Mouse (Mus musculus) forebrain, embryonic 14.5 days (tissue): Measurements from ENCODE around the gene Tmem204. TPM values are rescaled to one million over a fixed set of nuclear protein-coding genes. Genes with fewer than 3 reads are reported as not detected.

Source experiments
- ATAC-seq: fragments of 200-750 bp; cut with Nextera tagmentation; 2 replicates; pipeline ENCODE4 v1.8.0; 2017; ENCODE audit warnings: mild to moderate bottlenecking, moderate library complexity
- DNase-seq: peaks from one replicate; pipeline ENCODE4 v3.0.0-alpha.2; 2015; ENCODE audit warnings: low spot score
- H3K27ac ChIP-seq: fragments of 300-500 bp; sonication (generic); 2 replicates; pipeline ENCODE4 v1.5.1; 2014; ENCODE audit warnings: low read depth, mild to moderate bottlenecking, control low read depth, low read length, moderate library complexity
- H3K27me3 ChIP-seq: fragments of 300-500 bp; sonication (generic); replicated peaks from 2 replicates; pipeline ENCODE4 v1.6.1; 2014; ENCODE audit warnings: low read length, control low read depth, mixed read lengths; ENCODE audit not compliant: control insufficient read depth, insufficient read depth
- H3K36me3 ChIP-seq: fragments of 300-500 bp; sonication (generic); 2 replicates; pipeline ENCODE4 v1.6.1; 2014; ENCODE audit warnings: low read length, control low read depth; ENCODE audit not compliant: control insufficient read depth, insufficient read depth
- H3K4me1 ChIP-seq: fragments of 300-500 bp; sonication (generic); 2 replicates; pipeline ENCODE4 v1.6.1; 2014; ENCODE audit warnings: antibody characterized with exemption, low read length, control low read depth; ENCODE audit not compliant: control insufficient read depth, insufficient read depth
- H3K4me2 ChIP-seq: fragments of 300-500 bp; sonication (generic); 2 replicates; pipeline ENCODE4 v1.6.1; 2014; ENCODE audit warnings: mild to moderate bottlenecking, control low read depth, low read length
- H3K4me3 ChIP-seq: fragments of 300-500 bp; sonication (generic); 2 replicates; pipeline ENCODE4 v1.5.1; 2014; ENCODE audit warnings: low read depth, low read length, control low read depth
- H3K9ac ChIP-seq: fragments of 300-500 bp; sonication (generic); 2 replicates; pipeline ENCODE4 v1.6.1; 2014; ENCODE audit warnings: mild to moderate bottlenecking, low read length, control low read depth, moderate library complexity
- H3K9me3 ChIP-seq: fragments of 300-500 bp; sonication (generic); replicated peaks from 2 replicates; pipeline ENCODE4 v1.6.1; 2016; ENCODE audit warnings: low read length, control low read depth, mixed read lengths; ENCODE audit not compliant: control insufficient read depth
- WGBS: fragments of 180-500 bp; shearing (Covaris S2); extraction: QIAGEN DNeasy Blood & Tissue Kit; methylation state at CpG from one replicate; pipeline ENCODE4 v1.1.7; 2014; 5-methylcytosine and 5-hydroxymethylcytosine counted together
- polyA plus RNA-seq: library from polyadenylated mRNA; unstranded; fragments of >200 nt; fragmentation: Nextera tagmentation; extraction: Ambion mirVana; gene quantifications from 2 replicates; pipeline ENCODE4 v1.2.1, GENCODE M21; 2014

Gene Tmem204
- polyA plus RNA-seq, 1 experiment from 2014 or later = 11.8 TPM

GRCm38 (mm10) chr17:25114908-25115645 is 31.7 kb upstream of the Tmem204 start:
- H3K27ac ChIP-seq = peak overlapping the region; percentile 88
- H3K9ac ChIP-seq = peak overlapping the region; percentile 82
- peaks cover 6% of the 10 kb centered on the region for H3K4me1 ChIP-seq
- peak overlapping the region; percentile 98 for H3K4me2 ChIP-seq
- no peaks in the 10 kb centered on the region for H3K27me3 ChIP-seq
- peak overlapping the region; percentile 60 for H3K4me3 ChIP-seq
- WGBS = 11% methylated on average over 23 of the region's 23 CpGs
- H3K9me3 ChIP-seq = no peaks in the 10 kb centered on the region
- H3K36me3 ChIP-seq = peaks cover 18% of the 10 kb centered on the region
- ATAC-seq (peak; percentile 61), DNase-seq (peak; percentile 51)

GRCm38 (mm10) chr17:25112423-25112810 is 29.0 kb upstream of the Tmem204 start:
- Histone ChIP-seq H3K4me1 (peaks cover 6% of the 10 kb centered on the region), H3K4me3 (no peak overlapping the region), H3K9ac (no peak overlapping the region), H3K27ac (peak overlapping the region; percentile 18; the same call in 1 of the 2 replicates), H3K27me3 (no peaks in the 10 kb centered on the region), H3K9me3 (no peaks in the 10 kb centered on the region), H3K4me2 (no peak overlapping the region), H3K36me3 (peaks cover 38% of the 10 kb centered on the region)
- DNase-seq (no peak), ATAC-seq (no peak)
- WGBS = 81% methylated on average over 3 of the region's 3 CpGs

GRCm38 (mm10) chr17:25111739-25112422 is 28.5 kb upstream of the Tmem204 start:
- H3K4me1 ChIP-seq = peaks cover 6% of the 10 kb centered on the region
- peak overlapping the region; percentile 18; the same call in 1 of the 2 replicates for H3K27ac ChIP-seq
- no peak overlapping the region for H3K4me3 ChIP-seq
- H3K4me2 ChIP-seq = no peak overlapping the region
- H3K36me3 ChIP-seq = peaks cover 43% of the 10 kb centered on the region
- peak; percentile 35 for DNase-seq
- WGBS = 81% methylated on average over 8 of the region's 8 CpGs
- H3K9me3 ChIP-seq = no peaks in the 10 kb centered on the region
- no peaks in the 10 kb centered on the region for H3K27me3 ChIP-seq
- ATAC-seq = no peak
- H3K9ac ChIP-seq = no peak overlapping the region

- Histone ChIP-seq H3K9ac (no peak overlapping the region), H3K36me3 (peaks cover 49% of the 10 kb centered on the region), H3K27me3 (no peaks in the 10 kb centered on the region), H3K4me2 (no peak overlapping the region), H3K4me1 (peaks cover 6% of the 10 kb centered on the region), H3K4me3 (no peak overlapping the region), H3K27ac (no peak overlapping the region), H3K9me3 (no peaks in the 10 kb centered on the region)
- WGBS = 95% methylated on average over 5 of the region's 5 CpGs
- DNase-seq = no peak
- ATAC-seq = no peak
Measured at GRCm38 (mm10) chr17:25111220-25111619, 27.8 kb upstream of the Tmem204 start.

GRCm38 (mm10) chr17:25110590-25110989 is 27.2 kb upstream of the Tmem204 start:
- H3K9ac ChIP-seq = no peak overlapping the region

DNA sequence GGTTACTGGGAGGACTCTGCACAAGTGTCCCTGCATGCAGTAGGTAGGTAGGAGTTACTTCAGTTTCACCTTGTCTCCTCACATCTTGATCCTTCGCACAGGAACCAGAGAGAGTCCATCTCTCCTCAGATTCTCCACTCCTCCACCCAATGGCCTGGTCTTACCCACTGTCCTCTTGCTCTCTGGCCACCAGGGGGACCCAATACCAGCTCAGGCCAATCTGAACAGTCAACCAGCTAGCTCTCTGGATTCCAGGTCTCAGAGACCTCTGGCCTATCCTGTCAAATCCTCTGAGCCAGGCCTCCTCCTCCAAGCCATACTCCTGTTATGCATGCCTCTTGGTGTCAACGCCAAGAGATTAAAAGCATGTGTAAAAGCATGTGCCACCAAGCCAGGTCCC is 26.2 kb upstream of the Tmem204 start:
- Histone ChIP-seq H3K27me3 (no peaks in the 10 kb centered on the region), H3K9me3 (no peaks in the 10 kb centered on the region), H3K27ac (no peak overlapping the region), H3K4me2 (no peak overlapping the region), H3K9ac (no peak overlapping the region), H3K4me1 (no peaks in the 10 kb centered on the region; the same call in 1 of the 2 replicates), H3K36me3 (peaks cover 65% of the 10 kb centered on the region), H3K4me3 (no peak overlapping the region)
- WGBS = 88% methylated on average over 2 of the region's 2 CpGs
- DNase-seq = peak; percentile 13
- no peak for ATAC-seq

More at GRCm38 (mm10) chr17:25110590-25110989, 27.2 kb upstream of the Tmem204 start:
- DNase-seq (no peak), ATAC-seq (no peak)
- Histone ChIP-seq H3K36me3 (peaks cover 56% of the 10 kb centered on the region), H3K9me3 (no peaks in the 10 kb centered on the region), H3K4me2 (no peak overlapping the region), H3K4me3 (no peak overlapping the region), H3K27me3 (no peaks in the 10 kb centered on the region), H3K4me1 (peaks cover 6% of the 10 kb centered on the region), H3K27ac (no peak overlapping the region)
- WGBS = 97% methylated on average over 6 of the region's 6 CpGs

DNA sequence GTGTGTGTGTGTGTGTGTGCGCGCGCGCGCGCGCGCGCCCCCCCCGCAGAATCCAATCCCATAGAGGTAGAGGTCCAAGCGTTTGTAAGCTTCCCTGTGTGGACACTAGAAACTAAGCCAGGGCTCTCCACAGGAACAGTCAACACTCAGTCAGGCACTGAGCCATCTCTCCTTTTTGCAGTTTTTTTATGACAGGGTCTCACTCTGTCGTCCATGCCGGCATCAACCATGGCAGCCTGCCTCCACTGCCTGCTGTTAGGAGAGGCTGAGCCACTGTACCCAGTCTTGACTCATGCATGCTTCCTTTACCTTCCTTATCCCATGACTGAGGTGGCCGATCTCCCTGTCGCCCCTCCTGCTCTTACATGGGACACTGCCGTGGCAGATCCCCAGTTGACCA is 24.4 kb upstream of the Tmem204 start:
- no peaks in the 10 kb centered on the region for H3K9me3 ChIP-seq
- 96% methylated on average over 15 of the region's 16 CpGs for WGBS

DNA sequence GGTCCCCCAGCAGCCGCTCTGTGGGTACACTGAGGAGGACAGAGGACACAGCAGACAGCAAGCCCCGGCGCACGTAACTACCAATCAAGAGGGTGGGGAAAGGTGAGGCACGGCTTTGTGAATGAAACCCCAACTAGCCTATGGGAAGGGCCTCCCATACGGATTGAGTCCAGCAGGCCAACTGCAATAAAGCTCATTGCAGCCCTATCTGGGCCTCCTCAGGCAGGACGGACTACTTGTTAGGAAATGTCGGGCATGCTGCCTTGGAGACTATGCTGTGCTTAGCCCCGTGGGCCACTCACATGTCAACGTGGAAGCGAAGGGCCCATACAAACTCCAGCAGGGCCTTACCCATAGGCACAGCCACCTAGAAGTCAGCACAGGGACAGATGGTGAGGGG is 17.9 kb upstream of the Tmem204 start:
- no peaks in the 10 kb centered on the region for H3K9me3 ChIP-seq
- peaks cover 80% of the 10 kb centered on the region for H3K36me3 ChIP-seq
- no peak overlapping the region for H3K27ac ChIP-seq
- ATAC-seq (no peak), DNase-seq (no peak)
- no peak overlapping the region for H3K4me3 ChIP-seq
- H3K4me1 ChIP-seq = no peaks in the 10 kb centered on the region
- no peak overlapping the region for H3K9ac ChIP-seq
- 93% methylated on average over 11 of the region's 11 CpGs for WGBS
- no peaks in the 10 kb centered on the region for H3K27me3 ChIP-seq
- H3K4me2 ChIP-seq = no peak overlapping the region

More for the DNA sequence above, 24.4 kb upstream of the Tmem204 start:
- Histone ChIP-seq H3K4me1 (no peaks in the 10 kb centered on the region), H3K4me2 (no peak overlapping the region), H3K4me3 (no peak overlapping the region), H3K27ac (no peak overlapping the region), H3K36me3 (peaks cover 82% of the 10 kb centered on the region), H3K27me3 (no peaks in the 10 kb centered on the region), H3K9ac (no peak overlapping the region)
- no peak for ATAC-seq
- no peak for DNase-seq

DNA sequence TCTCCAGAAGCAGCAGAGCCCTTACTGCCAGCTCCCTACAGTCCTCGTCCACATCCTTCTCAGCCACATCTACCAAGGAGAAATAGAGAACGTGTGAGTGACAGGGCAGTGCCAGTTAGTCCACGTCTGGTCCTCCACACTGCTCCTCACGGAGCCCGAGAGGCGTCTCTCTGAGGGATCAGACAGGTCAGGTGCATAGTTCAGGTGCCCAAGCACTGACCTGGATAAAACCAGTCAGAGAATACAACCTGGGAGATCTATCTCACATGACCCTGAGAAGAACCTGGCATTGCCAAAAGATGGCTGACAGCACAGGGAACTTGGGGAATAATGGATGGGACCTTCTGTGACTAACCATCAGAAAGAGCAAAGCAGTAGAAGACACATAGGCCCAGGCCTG is 16.7 kb upstream of the Tmem204 start:
- WGBS = 92% methylated on average over 6 of the region's 6 CpGs
- no peaks in the 10 kb centered on the region for H3K27me3 ChIP-seq
- H3K9ac ChIP-seq = no peak overlapping the region
- no peak overlapping the region for H3K4me3 ChIP-seq
- H3K9me3 ChIP-seq = no peaks in the 10 kb centered on the region
- no peak overlapping the region for H3K27ac ChIP-seq
- DNase-seq = no peak
- H3K4me1 ChIP-seq = no peaks in the 10 kb centered on the region
- no peak overlapping the region for H3K4me2 ChIP-seq
- no peak for ATAC-seq
- peaks cover 67% of the 10 kb centered on the region for H3K36me3 ChIP-seq
